Mouse (Mus musculus): ENCODE measurements at regions not wholly inside any gene's neighbourhood (a gene's known extent, or its start where the extent isn't known, plus 50 kb on each side); places are given as distances from the start of the nearest gene placed in this dataset.

- TF ChIP-seq POLR2A (IDR thresholded peaks at IDR 0.05; ENCODE audit: insufficient read depth, low read depth, low read length) (no peak), CTCF (IDR thresholded peaks at IDR 0.05) (no peak), EP300 (IDR thresholded peaks at IDR 0.05; ENCODE audit: insufficient read depth, low read depth, low read length) (no peak)
Measured at GRCm38 (mm10) chr1:13839619-13840308, 2253.4 kb downstream of the 4930444P10Rik start.

Measured in heart, adult 2 months (tissue).